Mouse (Mus musculus) mature B cell (primary cell): ENCODE measurements around the gene BC055324.
"Not testable (repeated sequence)": the region's sequence is repeated elsewhere in the genome, so short reads cannot be mapped to it uniquely, and the experiment has no call there.

Source experiments
- in situ Hi-C: fragments of 300-500 bp; cut with MboI; formaldehyde crosslinking; loops from 2 replicates; pipeline ENCODE4 v1.14.3; 2019

Gene BC055324

GRCm38 (mm10) chr1:163994721-163995608 lies at the start of gene BC055324, which contains the start of gene Mettl18:
TSS of gene BC055324 (minus strand) at chr1:163994796.
TSS of gene Mettl18 (plus strand) at chr1:163994889.
- in situ Hi-C loops = no loop called here

- in situ Hi-C loops = no loop called here
Measured at GRCm38 (mm10) chr1:164043549-164043948, 49.0 kb upstream of the BC055324 start.

- in situ Hi-C loops = no loop called here
Measured at GRCm38 (mm10) chr1:164040385-164041135, 46.0 kb upstream of the BC055324 start.

GRCm38 (mm10) chr1:164027416-164027815 lies 32.8 kb upstream of the BC055324 start:
- in situ Hi-C loops = no loop called here

- in situ Hi-C loops = no loop called here
Measured at GRCm38 (mm10) chr1:164025685-164026084, 31.1 kb upstream of the BC055324 start.

- in situ Hi-C loops = not testable (repeated sequence)
Measured at GRCm38 (mm10) chr1:164022106-164022505, 27.5 kb upstream of the BC055324 start.

- in situ Hi-C loops = not testable (repeated sequence)
Measured at GRCm38 (mm10) chr1:164020746-164021145, 26.1 kb upstream of the BC055324 start.

- in situ Hi-C loops = no loop called here
Measured at GRCm38 (mm10) chr1:164019789-164020188, 25.2 kb upstream of the BC055324 start.

GRCm38 (mm10) chr1:164018221-164018896 lies 23.8 kb upstream of the BC055324 start:
- in situ Hi-C loops = no loop called here

- in situ Hi-C loops = loop anchor here (5.0 kb wide), 2 partner anchors 123 to 173 kb away; no protein-coding TSS in a partner anchor
Measured at GRCm38 (mm10) chr1:164014616-164015015, 20.0 kb upstream of the BC055324 start.

- in situ Hi-C loops = no loop called here
Measured at GRCm38 (mm10) chr1:164009235-164009634, 14.6 kb upstream of the BC055324 start.

GRCm38 (mm10) chr1:164004311-164004710 lies 9.7 kb upstream of the BC055324 start:
- in situ Hi-C loops = no loop called here

GRCm38 (mm10) chr1:164001831-164002452 lies 7.3 kb upstream of the BC055324 start:
- in situ Hi-C loops = no loop called here

GRCm38 (mm10) chr1:163995609-163995913 lies 965 bp upstream of the BC055324 start:
- in situ Hi-C loops = no loop called here

- in situ Hi-C loops = no loop called here
Measured at GRCm38 (mm10) chr1:163994173-163994720, 349 bp downstream of the BC055324 start.

GRCm38 (mm10) chr1:163992371-163992770 lies 2.2 kb downstream of the BC055324 start:
- in situ Hi-C loops = no loop called here

- in situ Hi-C loops = no loop called here
Measured at GRCm38 (mm10) chr1:163976515-163976914, 18.1 kb downstream of the BC055324 start.

GRCm38 (mm10) chr1:163975088-163975487 lies 19.5 kb downstream of the BC055324 start:
- in situ Hi-C loops = no loop called here

GRCm38 (mm10) chr1:163974471-163974870 lies 20.1 kb downstream of the BC055324 start:
- in situ Hi-C loops = no loop called here

- in situ Hi-C loops = no loop called here
Measured at GRCm38 (mm10) chr1:163964008-163964689, 30.4 kb downstream of the BC055324 start.

GRCm38 (mm10) chr1:163958036-163958435 lies 36.6 kb downstream of the BC055324 start:
- in situ Hi-C loops = no loop called here
